Comparison of ENCODE assay signal across 16 mouse cellular contexts in genomic region chr2:147247238-147247637, GRCm38 (mm10). TPM values are rescaled to one million over a fixed set of nuclear protein-coding genes. Genes with fewer than 3 reads are reported as not detected.
"Had no signal": no experiment of that assay in that cellular context is flagged by ENCODE, and none has a peak within 500 bp of the region (broad histone marks: within the 10 kb centered on the region; RNA-seq: fewer than 3 reads in every experiment).

No protein-coding gene starts in this region.

- H3K27me3 ChIP-seq: intestine, embryonic 15.5 days; limb, embryonic 13.5 days; liver, embryonic 12.5 days; neural tube, embryonic 15.5 days had no signal

- H3K4me2 ChIP-seq: intestine, embryonic 15.5 days; limb, embryonic 13.5 days; liver, embryonic 12.5 days; lung, embryonic 14.5 days; midbrain, embryonic 12.5 days; neural tube, embryonic 15.5 days had no signal

- H3K27ac ChIP-seq: hindbrain, postnatal 0 days; intestine, embryonic 15.5 days; limb, embryonic 13.5 days; liver, embryonic 12.5 days; midbrain, embryonic 12.5 days; neural tube, embryonic 15.5 days had no signal

- H3K36me3 ChIP-seq: intestine, embryonic 15.5 days; limb, embryonic 13.5 days; liver, embryonic 12.5 days; midbrain, embryonic 12.5 days; neural tube, embryonic 15.5 days had no signal

- H3K9ac ChIP-seq: intestine, embryonic 15.5 days; limb, embryonic 13.5 days; liver, embryonic 12.5 days; lung, embryonic 14.5 days; midbrain, embryonic 12.5 days; neural tube, embryonic 15.5 days had no signal

- H3K4me3 ChIP-seq: intestine, embryonic 15.5 days; limb, embryonic 13.5 days; liver, embryonic 12.5 days; megakaryocyte, embryonic 14.5 days; midbrain, embryonic 12.5 days; myocyte; neural tube, embryonic 15.5 days had no signal

- H3K4me1 ChIP-seq: intestine, embryonic 15.5 days; limb, embryonic 13.5 days; liver, embryonic 12.5 days; megakaryocyte, embryonic 14.5 days; midbrain, embryonic 12.5 days; neural tube, embryonic 15.5 days had no signal

- ATAC-seq: hindbrain, postnatal 0 days; intestine, embryonic 15.5 days; liver, embryonic 12.5 days had no signal

- H3K9me3 ChIP-seq: intestine, embryonic 15.5 days; limb, embryonic 13.5 days; liver, embryonic 12.5 days; megakaryocyte, embryonic 14.5 days; midbrain, embryonic 12.5 days; neural tube, embryonic 15.5 days had no signal

- DNase-seq: left cerebral cortex, postnatal 4 days; lung, embryonic 14.5 days; lung, postnatal 10 days; lung, postnatal 4 days; right cerebral cortex, adult 18-20 months; thymus, adult 18-20 months; thymus, postnatal 14 days had no signal

RNA-seq across cellular contexts. Expression of gene Nkx2-2, which starts 53.2 kb away (rescaled TPM):
- polyA plus RNA-seq: limb, embryonic 13.5 days; liver, embryonic 12.5 days; liver, embryonic 16.5 days; lung, embryonic 14.5 days; myocyte had no signal
